Mouse (Mus musculus) macrophage (primary cell): ENCODE results near the gene Cdk15. TPM values are rescaled to one million over a fixed set of nuclear protein-coding genes. Genes with fewer than 3 reads are reported as not detected.

Experiments
- H3K27ac ChIP-seq: fragments of 350-480 bp; formaldehyde crosslinking; 2 replicates; pipeline ENCODE4 v1.9.0; 2021
- H3K36me3 ChIP-seq: fragments of 350-480 bp; formaldehyde crosslinking; 2 replicates; pipeline ENCODE4 v1.9.0; 2021; ENCODE audit errors: inconsistent target
- H3K4me3 ChIP-seq: fragments of 350-480 bp; formaldehyde crosslinking; 2 replicates; pipeline ENCODE4 v1.9.0; 2021; ENCODE audit errors: inconsistent target
- H3K79me2 ChIP-seq: fragments of 350-480 bp; formaldehyde crosslinking; 2 replicates; pipeline ENCODE4 v1.9.0; 2021; ENCODE audit errors: inconsistent target
- WGBS: methylation state at CpG from one replicate; pipeline ENCODE4 v1.1.7; 2026; ENCODE audit warnings: inconsistent platforms; ENCODE audit not compliant: missing documents; 5-methylcytosine and 5-hydroxymethylcytosine counted together
- polyA plus RNA-seq: library from polyadenylated mRNA; stranded (reverse); fragments of 250-400 nt; gene quantifications from 3 replicates; pipeline ENCODE4 v1.2.4, GENCODE M21; 2018; ENCODE audit warnings: inconsistent platforms

The Cdk15 gene
- polyA plus RNA-seq, 1 experiment from 2014 or later: 7.0 TPM

- no peak overlapping the region for H3K27ac ChIP-seq
- 34% methylated on average over 13 of the region's 13 CpGs for WGBS
- H3K4me3 ChIP-seq: no peak overlapping the region
- H3K79me2 ChIP-seq: no peaks in the 10 kb centered on the region
- H3K36me3 ChIP-seq: no peaks in the 10 kb centered on the region
Measured at GRCm38 (mm10) chr1:59367928-59368648, 111.4 kb downstream of the Cdk15 start.

GRCm38 (mm10) chr1:59368649-59369319 lies 112.1 kb downstream of the Cdk15 start:
- Histone ChIP-seq H3K4me3 (no peak overlapping the region), H3K36me3 (no peaks in the 10 kb centered on the region), H3K79me2 (no peaks in the 10 kb centered on the region), H3K27ac (no peak overlapping the region)
- 84% methylated on average over 8 of the region's 10 CpGs for WGBS

- Histone ChIP-seq H3K36me3 (no peaks in the 10 kb centered on the region), H3K79me2 (no peaks in the 10 kb centered on the region), H3K27ac (no peak overlapping the region), H3K4me3 (no peak overlapping the region)
- 90% methylated on average over 7 of the region's 7 CpGs for WGBS
Measured at GRCm38 (mm10) chr1:59369320-59369685, 112.6 kb downstream of the Cdk15 start.

- Histone ChIP-seq H3K79me2 (no peaks in the 10 kb centered on the region), H3K36me3 (no peaks in the 10 kb centered on the region), H3K4me3 (no peak overlapping the region), H3K27ac (no peak overlapping the region)
Measured at GRCm38 (mm10) chr1:59370355-59370950, 113.7 kb downstream of the Cdk15 start.

GRCm38 (mm10) chr1:59376021-59376548 lies 119.4 kb downstream of the Cdk15 start:
- Histone ChIP-seq H3K27ac (no peak overlapping the region), H3K4me3 (no peak overlapping the region), H3K79me2 (no peaks in the 10 kb centered on the region), H3K36me3 (no peaks in the 10 kb centered on the region)
- WGBS: 80% methylated on average over 9 of the region's 13 CpGs

GRCm38 (mm10) chr1:59376557-59376956 lies 119.9 kb downstream of the Cdk15 start:
- Histone ChIP-seq H3K27ac (no peak overlapping the region), H3K4me3 (no peak overlapping the region), H3K79me2 (no peaks in the 10 kb centered on the region), H3K36me3 (no peaks in the 10 kb centered on the region)
- 19% methylated on average over 1 of the region's 3 CpGs for WGBS

GRCm38 (mm10) chr1:59377312-59377711 lies 120.6 kb downstream of the Cdk15 start:
- no peak overlapping the region for H3K27ac ChIP-seq
- H3K4me3 ChIP-seq: no peak overlapping the region
- no peaks in the 10 kb centered on the region for H3K79me2 ChIP-seq
- H3K36me3 ChIP-seq: no peaks in the 10 kb centered on the region
- WGBS: 76% methylated on average over 9 of the region's 9 CpGs

GRCm38 (mm10) chr1:59380926-59381325 lies 124.2 kb downstream of the Cdk15 start:
- 84% methylated on average over 10 of the region's 10 CpGs for WGBS
- Histone ChIP-seq H3K36me3 (no peaks in the 10 kb centered on the region), H3K4me3 (no peak overlapping the region), H3K27ac (no peak overlapping the region), H3K79me2 (no peaks in the 10 kb centered on the region)

- no peak overlapping the region for H3K4me3 ChIP-seq
- 76% methylated on average over 7 of the region's 7 CpGs for WGBS
- H3K36me3 ChIP-seq: no peaks in the 10 kb centered on the region
- no peak overlapping the region for H3K27ac ChIP-seq
- no peaks in the 10 kb centered on the region for H3K79me2 ChIP-seq
Measured at GRCm38 (mm10) chr1:59381483-59381882, 124.8 kb downstream of the Cdk15 start.

- Histone ChIP-seq H3K27ac (no peak overlapping the region), H3K36me3 (no peaks in the 10 kb centered on the region), H3K79me2 (no peaks in the 10 kb centered on the region), H3K4me3 (no peak overlapping the region)
- 86% methylated on average over 3 of the region's 3 CpGs for WGBS
Measured at GRCm38 (mm10) chr1:59382516-59382915, 125.8 kb downstream of the Cdk15 start.

GRCm38 (mm10) chr1:59383049-59383610 lies 126.4 kb downstream of the Cdk15 start:
- H3K79me2 ChIP-seq: no peaks in the 10 kb centered on the region
- H3K4me3 ChIP-seq: no peak overlapping the region
- H3K27ac ChIP-seq: no peak overlapping the region
- 22% methylated on average over 6 of the region's 6 CpGs for WGBS
- no peaks in the 10 kb centered on the region for H3K36me3 ChIP-seq

- H3K36me3 ChIP-seq: no peaks in the 10 kb centered on the region
- H3K4me3 ChIP-seq: no peak overlapping the region
- H3K27ac ChIP-seq: no peak overlapping the region
- WGBS: 73% methylated on average over 2 of the region's 3 CpGs
- no peaks in the 10 kb centered on the region for H3K79me2 ChIP-seq
Measured at GRCm38 (mm10) chr1:59384400-59384799, 127.7 kb downstream of the Cdk15 start.

- H3K36me3 ChIP-seq: no peaks in the 10 kb centered on the region
- H3K79me2 ChIP-seq: no peaks in the 10 kb centered on the region
Measured at GRCm38 (mm10) chr1:59385641-59386040, 128.9 kb downstream of the Cdk15 start.

GRCm38 (mm10) chr1:59387542-59388314 lies 131.0 kb downstream of the Cdk15 start:
- no peaks in the 10 kb centered on the region for H3K79me2 ChIP-seq
- WGBS: 95% methylated on average over 3 of the region's 3 CpGs
- H3K27ac ChIP-seq: no peak overlapping the region
- H3K36me3 ChIP-seq: no peaks in the 10 kb centered on the region
- no peak overlapping the region for H3K4me3 ChIP-seq

More at GRCm38 (mm10) chr1:59385641-59386040, 128.9 kb downstream of the Cdk15 start:
- WGBS: 93% methylated on average over 6 of the region's 6 CpGs
- Histone ChIP-seq H3K27ac (no peak overlapping the region), H3K4me3 (no peak overlapping the region)
